Mouse (Mus musculus): ENCODE data around the gene Man2a1. TPM values are rescaled to one million over a fixed set of nuclear protein-coding genes. Genes with fewer than 3 reads are reported as not detected.
A peak's percentile ranks its signal among the peaks of the same experiment; 100 is the strongest.

Man2a1 gene
- polyA plus RNA-seq, 1 experiment from 2014 or later = 1.6 TPM

DNA sequence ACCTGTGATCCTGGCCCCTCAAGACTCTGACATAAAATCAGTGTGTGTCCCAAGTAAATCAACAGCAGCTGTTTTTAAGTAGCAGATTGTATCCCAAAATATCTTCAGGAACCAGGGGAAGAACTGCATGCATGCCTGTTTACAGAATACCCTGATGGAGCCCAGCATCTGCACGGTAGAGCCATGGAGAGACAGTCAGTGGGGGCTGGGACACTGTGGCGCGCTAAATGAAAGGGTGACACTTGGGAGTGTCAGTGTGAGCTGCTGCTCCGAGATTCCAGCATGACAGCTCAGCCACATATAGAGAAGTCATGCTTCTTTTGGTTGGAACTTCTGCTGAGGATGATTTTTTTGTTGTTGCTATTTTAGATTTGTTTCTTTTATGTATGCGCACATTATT is 192.1 kb downstream of the Man2a1 start:
- no peak overlapping the region for H3K9ac ChIP-seq (ENCODE audit: low read length)
- no peak overlapping the region for H3K27ac ChIP-seq (ENCODE audit: low read depth, low read length)
- no peaks in the 10 kb centered on the region for H3K27me3 ChIP-seq (replicated peaks; ENCODE audit: control insufficient read depth, insufficient read depth, low read length)
- DNase-seq (ENCODE audit: low spot score) = no peak
- no peaks in the 10 kb centered on the region for H3K4me1 ChIP-seq (ENCODE audit: control insufficient read depth, insufficient read depth, low read length)
- no peaks in the 10 kb centered on the region for H3K9me3 ChIP-seq (replicated peaks; ENCODE audit: control insufficient read depth, low read length)
- no peak for ATAC-seq
- WGBS = 81% methylated on average over 5 of the region's 5 CpGs
- H3K4me2 ChIP-seq (ENCODE audit: low read length) = no peak overlapping the region
- no peak overlapping the region for H3K4me3 ChIP-seq (ENCODE audit: low read depth, low read length)
- H3K36me3 ChIP-seq (ENCODE audit: control insufficient read depth, insufficient read depth, low read length) = no peaks in the 10 kb centered on the region

DNA sequence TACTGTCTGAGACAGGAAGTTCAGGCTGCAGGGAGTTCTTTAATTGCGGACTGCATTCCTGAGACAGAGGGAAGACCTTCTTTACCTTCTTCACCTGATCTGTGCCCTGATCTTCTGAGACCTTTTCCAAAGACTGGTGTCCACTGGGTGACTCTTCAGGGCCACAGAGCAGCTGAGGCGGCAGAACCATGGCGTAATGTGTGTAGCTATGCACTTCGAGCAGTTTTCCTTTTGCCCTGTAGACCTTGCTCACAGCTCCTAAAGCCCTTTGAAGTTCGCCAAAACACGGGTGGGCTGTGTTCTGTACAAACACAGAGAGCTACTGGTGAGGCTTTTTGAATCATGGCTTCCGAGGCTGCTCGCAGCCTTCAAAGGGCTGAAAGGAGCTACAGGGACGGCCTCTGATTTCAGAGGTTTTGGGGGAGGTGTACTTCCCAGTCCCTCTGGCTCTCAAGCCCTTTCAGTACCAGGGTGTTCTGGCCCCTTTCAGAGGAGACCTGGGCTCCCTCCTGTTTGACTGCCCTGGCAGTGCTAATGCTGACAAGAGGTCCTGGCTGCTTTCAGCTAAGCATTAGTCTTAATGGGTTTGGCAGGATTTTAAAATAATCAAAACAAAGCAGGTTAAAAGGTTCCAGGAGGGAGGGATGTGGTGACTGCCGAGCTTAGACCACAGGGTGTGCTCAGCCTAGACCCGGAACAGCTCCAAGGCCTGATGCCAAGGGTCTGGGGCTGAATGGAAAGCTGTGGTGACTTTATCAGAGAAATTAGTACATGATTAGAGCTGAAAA is 201.8 kb downstream of the Man2a1 start:
- H3K27ac ChIP-seq (ENCODE audit: low read depth, low read length) = no peak overlapping the region
- peak; percentile 56 for DNase-seq (ENCODE audit: low spot score)
- ATAC-seq = peak; percentile 36; the same call in 1 of the 2 replicates

DNA sequence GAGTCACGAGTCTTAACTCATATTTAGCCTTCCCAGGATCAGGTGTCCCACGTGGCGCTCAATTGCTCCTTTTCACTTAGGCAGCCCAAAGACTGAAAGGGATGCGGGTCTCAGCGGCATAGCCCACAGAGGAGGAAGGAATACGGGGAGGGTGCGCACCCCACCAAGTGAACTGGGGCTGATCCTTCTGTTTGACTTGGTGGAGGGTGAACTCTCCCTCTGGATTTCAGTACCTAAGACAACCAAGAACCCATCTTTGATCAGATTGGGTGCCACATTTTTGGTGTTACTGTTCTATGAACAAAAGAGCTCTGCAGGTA is 202.4 kb downstream of the Man2a1 start:
- Histone ChIP-seq H3K36me3 (ENCODE audit: control insufficient read depth, insufficient read depth, low read length) (no peaks in the 10 kb centered on the region), H3K9me3 (replicated peaks; ENCODE audit: control insufficient read depth, low read length) (no peaks in the 10 kb centered on the region), H3K4me1 (ENCODE audit: control insufficient read depth, insufficient read depth, low read length) (no peaks in the 10 kb centered on the region), H3K27me3 (replicated peaks; ENCODE audit: control insufficient read depth, insufficient read depth, low read length) (no peaks in the 10 kb centered on the region), H3K4me2 (ENCODE audit: low read length) (no peak overlapping the region), H3K27ac (ENCODE audit: low read depth, low read length) (no peak overlapping the region), H3K4me3 (ENCODE audit: low read depth, low read length) (no peak overlapping the region), H3K9ac (ENCODE audit: low read length) (no peak overlapping the region)
- ATAC-seq (no peak), DNase-seq (ENCODE audit: low spot score) (no peak)
- WGBS = 42% methylated on average over 7 of the region's 7 CpGs

More for the DNA sequence above, 201.8 kb downstream of the Man2a1 start:
- no peaks in the 10 kb centered on the region for H3K9me3 ChIP-seq (replicated peaks; ENCODE audit: control insufficient read depth, low read length)
- no peak overlapping the region for H3K4me3 ChIP-seq (ENCODE audit: low read depth, low read length)
- no peaks in the 10 kb centered on the region for H3K36me3 ChIP-seq (ENCODE audit: control insufficient read depth, insufficient read depth, low read length)
- no peak overlapping the region for H3K4me2 ChIP-seq (ENCODE audit: low read length)
- WGBS = 30% methylated on average over 11 of the region's 11 CpGs
- no peaks in the 10 kb centered on the region for H3K4me1 ChIP-seq (ENCODE audit: control insufficient read depth, insufficient read depth, low read length)
- no peak overlapping the region for H3K9ac ChIP-seq (ENCODE audit: low read length)
- no peaks in the 10 kb centered on the region for H3K27me3 ChIP-seq (replicated peaks; ENCODE audit: control insufficient read depth, insufficient read depth, low read length)

Other genes starting within 250 kb of the Man2a1 start
- not detected in 2 replicates for gene 4930583I09Rik, start 235.3 kb downstream of the Man2a1 start, polyA plus RNA-seq (2014; fragmentation: Nextera tagmentation; extraction: Ambion mirVana)